Mouse (Mus musculus) spleen, adult 2 months (tissue): ENCODE results near the gene Pcdh9. TPM values are rescaled to one million over a fixed set of nuclear protein-coding genes. Genes with fewer than 3 reads are reported as not detected.

Experiments
- DNase-seq, 2 experiments: peaks; one replicate each; pipeline versions ENCODE4 v3.0.0 to v3.0.0-alpha.2; 2012 to 2021; ENCODE audit warnings: low spot score in 2 of 2, low read depth in 1 of 2
- H3K27ac ChIP-seq: fragments of 200-500 bp; 2 replicates; pipeline ENCODE4 v1.5.1; 2012; ENCODE audit warnings: low read length, inconsistent platforms; ENCODE audit not compliant: insufficient read depth
- H3K27me3 ChIP-seq: fragments of 200-500 bp; 2 replicates; pipeline ENCODE4 v1.6.1; 2012; ENCODE audit warnings: mild to moderate bottlenecking, moderate library complexity, low read length, inconsistent platforms; ENCODE audit not compliant: control insufficient read depth, insufficient read depth
- H3K36me3 ChIP-seq: fragments of 200-500 bp; 2 replicates; pipeline ENCODE4 v1.6.1; 2012; ENCODE audit warnings: mild to moderate bottlenecking, low read length, inconsistent platforms; ENCODE audit not compliant: control insufficient read depth, insufficient read depth
- H3K4me1 ChIP-seq: fragments of 200-500 bp; 2 replicates; pipeline ENCODE4 v1.6.1; 2011; ENCODE audit warnings: inconsistent platforms; ENCODE audit not compliant: control insufficient read depth, insufficient read depth, insufficient read length
- H3K4me3 ChIP-seq: fragments of 200-500 bp; 2 replicates; pipeline ENCODE4 v1.5.1; 2011; ENCODE audit warnings: mild to moderate bottlenecking, inconsistent platforms; ENCODE audit not compliant: insufficient read depth, insufficient read length; ENCODE audit errors: extremely low read depth
- CTCF ChIP-seq: fragments of 200-500 bp; IDR thresholded peaks from 2 replicates; pipeline ENCODE4 v1.5.1; 2011; ENCODE audit warnings: mild to moderate bottlenecking, inconsistent platforms; ENCODE audit not compliant: insufficient read depth, insufficient read length, insufficient replicate concordance; ENCODE audit errors: extremely low read depth
- POLR2A ChIP-seq: fragments of 200-500 bp; IDR thresholded peaks from 2 replicates; pipeline ENCODE4 v1.6.1; 2011; ENCODE audit warnings: low read depth, low read length, inconsistent platforms
- WGBS: fragments of 180-500 bp; shearing (Covaris S2); methylation state at CpG from one replicate; pipeline ENCODE4 v1.1.7; 2018; 5-methylcytosine and 5-hydroxymethylcytosine counted together
- polyA plus RNA-seq: library from polyadenylated mRNA; depleted of rRNA; stranded (reverse); fragments of >200 nt; gene quantifications from 2 replicates; pipeline ENCODE4 v1.2.3, GENCODE M21; 2012

Gene Pcdh9
- polyA plus RNA-seq, 1 experiment: 0.41 TPM

GRCm38 (mm10) chr14:93085646-93086045 is 804.8 kb downstream of the Pcdh9 start:
- H3K4me1 ChIP-seq: no peaks in the 10 kb centered on the region
- DNase-seq: no peak
- no peaks in the 10 kb centered on the region for H3K36me3 ChIP-seq
- no peak overlapping the region for H3K27ac ChIP-seq
- H3K4me3 ChIP-seq: no peak overlapping the region
- TF ChIP-seq CTCF (no peak), POLR2A (no peak)
- no peaks in the 10 kb centered on the region for H3K27me3 ChIP-seq
- WGBS: 64% methylated on average over 2 of the region's 2 CpGs

- Histone ChIP-seq H3K4me3 (no peak overlapping the region), H3K27ac (no peak overlapping the region), H3K4me1 (no peaks in the 10 kb centered on the region), H3K27me3 (no peaks in the 10 kb centered on the region), H3K36me3 (no peaks in the 10 kb centered on the region)
- no peak for DNase-seq
- no peak for TF ChIP-seq POLR2A
- TF ChIP-seq CTCF: no peak
- 43% methylated on average over 2 of the region's 2 CpGs for whole genome bisulfite sequencing
Measured at GRCm38 (mm10) chr14:93083140-93083539, 807.3 kb downstream of the Pcdh9 start.

- no peak overlapping the region for H3K27ac ChIP-seq
- WGBS: 37% methylated on average over 2 of the region's 2 CpGs
- H3K27me3 ChIP-seq: no peaks in the 10 kb centered on the region
- H3K4me1 ChIP-seq: no peaks in the 10 kb centered on the region
- no peaks in the 10 kb centered on the region for H3K36me3 ChIP-seq
- H3K4me3 ChIP-seq: no peak overlapping the region
- no peak for TF ChIP-seq CTCF
- no peak for TF ChIP-seq POLR2A
- DNase-seq: no peak
Measured at GRCm38 (mm10) chr14:93080910-93081309, 809.6 kb downstream of the Pcdh9 start.

GRCm38 (mm10) chr14:93075761-93076160 is 814.7 kb downstream of the Pcdh9 start:
- Histone ChIP-seq H3K27ac (no peak overlapping the region), H3K4me1 (no peaks in the 10 kb centered on the region), H3K4me3 (no peak overlapping the region), H3K27me3 (no peaks in the 10 kb centered on the region), H3K36me3 (no peaks in the 10 kb centered on the region)
- no peak for DNase-seq
- no peak for TF ChIP-seq CTCF
- TF ChIP-seq POLR2A: no peak
- 77% methylated on average over 2 of the region's 2 CpGs for WGBS

GRCm38 (mm10) chr14:93072346-93072745 is 818.1 kb downstream of the Pcdh9 start:
- 91% methylated on average over 5 of the region's 5 CpGs for WGBS
- DNase-seq: no peak

GRCm38 (mm10) chr14:93070140-93070539 is 820.3 kb downstream of the Pcdh9 start:
- WGBS: 47% methylated on average over 4 of the region's 4 CpGs
- no peaks in the 10 kb centered on the region for H3K4me1 ChIP-seq
- H3K36me3 ChIP-seq: no peaks in the 10 kb centered on the region
- H3K27me3 ChIP-seq: no peaks in the 10 kb centered on the region
- no peak for TF ChIP-seq CTCF
- no peak overlapping the region for H3K4me3 ChIP-seq
- no peak overlapping the region for H3K27ac ChIP-seq
- DNase-seq: no peak

More at GRCm38 (mm10) chr14:93072346-93072745, 818.1 kb downstream of the Pcdh9 start:
- Histone ChIP-seq H3K27me3 (no peaks in the 10 kb centered on the region), H3K4me3 (no peak overlapping the region), H3K36me3 (no peaks in the 10 kb centered on the region), H3K27ac (no peak overlapping the region), H3K4me1 (no peaks in the 10 kb centered on the region)
- no peak for TF ChIP-seq POLR2A
- no peak for TF ChIP-seq CTCF

GRCm38 (mm10) chr14:93067411-93068336 is 822.8 kb downstream of the Pcdh9 start:
- Histone ChIP-seq H3K4me3 (no peak overlapping the region), H3K27me3 (no peaks in the 10 kb centered on the region), H3K27ac (no peak overlapping the region), H3K4me1 (no peaks in the 10 kb centered on the region), H3K36me3 (no peaks in the 10 kb centered on the region)
- 73% methylated on average over 5 of the region's 5 CpGs for WGBS
- TF ChIP-seq CTCF: no peak
- no peak for TF ChIP-seq POLR2A
- DNase-seq: no peak
